Mouse (Mus musculus): Measurements from ENCODE around the gene Pbrm1.

DNA sequence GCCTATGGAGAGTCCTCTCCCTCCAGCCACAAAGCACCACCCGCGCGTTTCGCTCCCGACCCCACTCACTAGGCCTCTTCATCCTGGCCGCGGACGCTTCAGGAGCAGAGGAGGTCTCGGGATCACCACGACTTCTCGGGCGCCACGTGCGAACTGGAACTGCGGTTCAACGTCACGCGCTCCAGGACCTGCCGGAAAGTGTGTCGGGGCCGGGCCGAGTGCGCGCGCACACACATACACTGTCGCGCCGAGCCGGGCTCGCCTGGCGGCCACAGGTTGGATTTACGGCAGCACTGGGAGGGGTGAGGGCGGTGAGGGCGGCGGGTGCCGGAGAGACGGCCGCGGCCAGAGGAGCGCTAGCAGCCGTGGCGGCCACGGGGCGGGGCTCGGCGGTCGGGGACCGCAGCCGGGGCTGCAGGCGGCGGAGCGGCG is at the start of gene Pbrm1, which contains the start of gene Gnl3:
- TF ChIP-seq GATA1 (IDR thresholded peaks at IDR 0.05; ENCODE audit: borderline replicate concordance, low read length) = no peak
- TF ChIP-seq FLI1 (IDR thresholded peaks at IDR 0.05; ENCODE audit: low read length) = no peak

All from megakaryocyte, embryonic 14.5 days (primary cell).